In the genomic region with DNA sequence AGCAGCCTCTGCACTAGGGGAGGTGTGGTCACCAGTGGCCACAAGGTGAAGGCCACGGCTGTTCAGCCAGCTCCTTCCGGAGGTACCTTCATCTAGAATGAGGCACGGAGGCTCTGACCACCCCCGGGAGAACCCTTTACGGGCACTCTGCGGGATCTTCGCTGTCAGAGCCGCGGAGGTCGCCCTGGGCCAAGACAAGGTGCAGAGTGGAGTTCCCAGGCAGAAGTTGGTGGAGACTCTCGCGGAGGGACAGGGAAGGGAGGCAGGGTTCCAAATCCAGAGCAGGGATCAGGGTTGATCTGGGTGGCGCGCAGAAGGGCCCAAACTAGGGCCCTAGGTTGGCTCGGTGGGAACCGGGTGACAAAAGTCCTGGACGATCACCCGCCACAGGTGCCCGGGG, we compare ENCODE assay signal across 10 mouse cellular contexts. TPM values are rescaled to one million over a fixed set of nuclear protein-coding genes. Genes with fewer than 3 reads are reported as not detected.
A peak's percentile ranks its signal among the peaks of the same experiment; 100 is the strongest.
DNase-seq lines count a peak whose midpoint lies in the region; ATAC-seq and TF ChIP-seq lines count a peak whose summit lies in the region.
"Had no signal": no experiment of that assay in that cellular context is flagged by ENCODE, and none has a peak within 500 bp of the region (broad histone marks: within the 10 kb centered on the region; RNA-seq: fewer than 3 reads in every experiment).

No protein-coding gene starts in this region.

- peak overlapping the region; percentile 41 for H3K4me3 ChIP-seq in lung, postnatal 0 days (ENCODE audit: low read depth, low read length)
- peak overlapping the region; percentile 55 for H3K4me3 ChIP-seq in limb, embryonic 15.5 days
- peak overlapping the region; percentile 47 for H3K4me3 ChIP-seq in stomach, embryonic 15.5 days (replicated peaks)

- peak overlapping the region; percentile 32; the same call in 1 of the 2 replicates for H3K9ac ChIP-seq in lung, postnatal 0 days (replicated peaks; ENCODE audit: low read depth)
- peak overlapping the region; percentile 47 for H3K9ac ChIP-seq in limb, embryonic 15.5 days
- peak overlapping the region; percentile 12; the same call in 1 of the 2 replicates for H3K9ac ChIP-seq in stomach, embryonic 15.5 days

- H3K36me3 ChIP-seq in lung, postnatal 0 days (ENCODE audit: insufficient read depth, low read length), result no peaks in the 10 kb centered on the region
- no peaks in the 10 kb centered on the region; the same call in none of the 2 replicates for H3K36me3 ChIP-seq in limb, embryonic 15.5 days
- no peaks in the 10 kb centered on the region for H3K36me3 ChIP-seq in stomach, embryonic 15.5 days

- peaks cover 3% of the 10 kb centered on the region; the same call in 1 of the 2 replicates for H3K4me1 ChIP-seq in lung, postnatal 0 days (ENCODE audit: insufficient read depth, low read depth, low read length)
- peaks cover 32% of the 10 kb centered on the region for H3K4me1 ChIP-seq in limb, embryonic 15.5 days
- peaks cover 16% of the 10 kb centered on the region; the same call in 1 of the 2 replicates for H3K4me1 ChIP-seq in stomach, embryonic 15.5 days

- 5% methylated on average over 11 of the region's 19 CpGs for WGBS in lung, postnatal 0 days
- 2% methylated on average over 19 of the region's 19 CpGs for WGBS in limb, embryonic 15.5 days
- 2% methylated on average over 19 of the region's 19 CpGs for WGBS in stomach, embryonic 15.5 days

- DNase-seq in embryo, embryonic 11 days, result peak; percentile 8
- DNase-seq in embryo, embryonic 10.5 days (ENCODE audit: low spot score), result no peak
- DNase-seq in lung, postnatal 0 days (ENCODE audit: low spot score), result no peak
- no peak for DNase-seq in lung, postnatal 4 days
- no peak for DNase-seq in T-cell, adult 2 months (ENCODE audit: low spot score)
- DNase-seq in thymus, postnatal 0 days (ENCODE audit: low spot score), result no peak
- DNase-seq: cerebellum, adult 11-12 months had no signal

- H3K27ac ChIP-seq in lung, postnatal 0 days (ENCODE audit: low read length), result no peak overlapping the region
- no peak overlapping the region for H3K27ac ChIP-seq in limb, embryonic 15.5 days
- H3K27ac ChIP-seq in stomach, embryonic 15.5 days, result no peak overlapping the region
- H3K27ac ChIP-seq: macrophage had no signal

- H3K27me3 ChIP-seq in lung, postnatal 0 days (replicated peaks; ENCODE audit: insufficient read depth, low read length), result peaks cover 33% of the 10 kb centered on the region
- H3K27me3 ChIP-seq in limb, embryonic 15.5 days, result peaks cover 68% of the 10 kb centered on the region
- peaks cover 57% of the 10 kb centered on the region for H3K27me3 ChIP-seq in stomach, embryonic 15.5 days (replicated peaks)

- no peaks in the 10 kb centered on the region for H3K9me3 ChIP-seq in lung, postnatal 0 days (ENCODE audit: low read length)
- no peaks in the 10 kb centered on the region for H3K9me3 ChIP-seq in limb, embryonic 15.5 days
- no peaks in the 10 kb centered on the region for H3K9me3 ChIP-seq in stomach, embryonic 15.5 days

- peak overlapping the region; percentile 72 for H3K4me2 ChIP-seq in lung, postnatal 0 days (replicated peaks; ENCODE audit: low read depth, low read length)
- H3K4me2 ChIP-seq in limb, embryonic 15.5 days, result peak overlapping the region; percentile 92
- peak overlapping the region; percentile 91 for H3K4me2 ChIP-seq in stomach, embryonic 15.5 days

- no peak for TF ChIP-seq CTCF in lung, postnatal 0 days (IDR thresholded peaks at IDR 0.05)

- ATAC-seq in lung, postnatal 0 days, result no peak
- ATAC-seq in limb, embryonic 15.5 days (ENCODE audit: insufficient number of reproducible peaks, low FRiP score, low TSS enrichment, low read depth), result no peak
- ATAC-seq in stomach, embryonic 15.5 days (ENCODE audit: insufficient read depth, low FRiP score, low read depth), result no peak

- TF ChIP-seq EP300 in lung, postnatal 0 days (IDR thresholded peaks at IDR 0.05), result no peak

RNA-seq across cellular contexts. Expression of a gene that starts 0.5 kb away (rescaled TPM):
- polyA plus RNA-seq in lung, postnatal 0 days (2015; fragmentation: Nextera tagmentation; extraction: Ambion mirVana), result 0.08 TPM in 1 of 2 replicates, not detected in the other
- polyA plus RNA-seq in limb, embryonic 15.5 days (2015; fragmentation: Nextera tagmentation; extraction: Ambion mirVana), result 0.10 and 0.18 TPM in 2 replicates
- polyA plus RNA-seq in stomach, embryonic 15.5 days (2015; fragmentation: Nextera tagmentation; extraction: Ambion mirVana), result 0.09 TPM in 2 replicates
- 0.04 and 0.08 TPM in 2 replicates for polyA plus RNA-seq in thymus, postnatal 0 days (2015; fragmentation: Nextera tagmentation; extraction: Ambion mirVana)
- polyA plus RNA-seq: macrophage had no signal

RNA-seq across cellular contexts. Expression of a gene that starts 22.3 kb away (rescaled TPM):
- 18.2 and 19.5 TPM in 2 replicates for polyA plus RNA-seq in lung, postnatal 0 days (2015; fragmentation: Nextera tagmentation; extraction: Ambion mirVana)
- polyA plus RNA-seq in limb, embryonic 15.5 days (2015; fragmentation: Nextera tagmentation; extraction: Ambion mirVana), result 28.5 and 33.2 TPM in 2 replicates
- 32.6 and 34.3 TPM in 2 replicates for polyA plus RNA-seq in stomach, embryonic 15.5 days (2015; fragmentation: Nextera tagmentation; extraction: Ambion mirVana)
- polyA plus RNA-seq in thymus, postnatal 0 days (2015; fragmentation: Nextera tagmentation; extraction: Ambion mirVana), result 43.4 and 47.8 TPM in 2 replicates

RNA-seq across cellular contexts. Expression of a gene that starts 23.1 kb away (rescaled TPM):
- polyA plus RNA-seq in lung, postnatal 0 days (2015; fragmentation: Nextera tagmentation; extraction: Ambion mirVana), result 1.4 and 1.6 TPM in 2 replicates
- polyA plus RNA-seq in limb, embryonic 15.5 days (2015; fragmentation: Nextera tagmentation; extraction: Ambion mirVana), result 3.1 and 3.6 TPM in 2 replicates
- 3.0 and 3.3 TPM in 2 replicates for polyA plus RNA-seq in stomach, embryonic 15.5 days (2015; fragmentation: Nextera tagmentation; extraction: Ambion mirVana)
- 0.75 and 0.78 TPM in 2 replicates for polyA plus RNA-seq in thymus, postnatal 0 days (2015; fragmentation: Nextera tagmentation; extraction: Ambion mirVana)

RNA-seq across cellular contexts. Expression of a gene that starts 36.2 kb away (rescaled TPM):
- polyA plus RNA-seq in lung, postnatal 0 days (2015; fragmentation: Nextera tagmentation; extraction: Ambion mirVana), result 72.1 and 87.5 TPM in 2 replicates
- polyA plus RNA-seq in limb, embryonic 15.5 days (2015; fragmentation: Nextera tagmentation; extraction: Ambion mirVana), result 72.3 and 78.7 TPM in 2 replicates
- 66.5 and 70.2 TPM in 2 replicates for polyA plus RNA-seq in stomach, embryonic 15.5 days (2015; fragmentation: Nextera tagmentation; extraction: Ambion mirVana)
- 88.6 and 97.2 TPM in 2 replicates for polyA plus RNA-seq in thymus, postnatal 0 days (2015; fragmentation: Nextera tagmentation; extraction: Ambion mirVana)

RNA-seq across cellular contexts. Expression of a gene that starts 57.9 kb away (rescaled TPM):
- 6.7 and 7.5 TPM in 2 replicates for polyA plus RNA-seq in lung, postnatal 0 days (2015; fragmentation: Nextera tagmentation; extraction: Ambion mirVana)
- 14.8 and 17.0 TPM in 2 replicates for polyA plus RNA-seq in limb, embryonic 15.5 days (2015; fragmentation: Nextera tagmentation; extraction: Ambion mirVana)
- polyA plus RNA-seq in stomach, embryonic 15.5 days (2015; fragmentation: Nextera tagmentation; extraction: Ambion mirVana), result 12.8 and 13.2 TPM in 2 replicates
- polyA plus RNA-seq in thymus, postnatal 0 days (2015; fragmentation: Nextera tagmentation; extraction: Ambion mirVana), result 7.9 and 8.1 TPM in 2 replicates
